Mouse (Mus musculus): Measurements from ENCODE around the gene Dscam. TPM values are rescaled to one million over a fixed set of nuclear protein-coding genes. Genes with fewer than 3 reads are reported as not detected.

Gene Dscam
- polyA plus RNA-seq, 1 experiment = 0.13 TPM

DNA sequence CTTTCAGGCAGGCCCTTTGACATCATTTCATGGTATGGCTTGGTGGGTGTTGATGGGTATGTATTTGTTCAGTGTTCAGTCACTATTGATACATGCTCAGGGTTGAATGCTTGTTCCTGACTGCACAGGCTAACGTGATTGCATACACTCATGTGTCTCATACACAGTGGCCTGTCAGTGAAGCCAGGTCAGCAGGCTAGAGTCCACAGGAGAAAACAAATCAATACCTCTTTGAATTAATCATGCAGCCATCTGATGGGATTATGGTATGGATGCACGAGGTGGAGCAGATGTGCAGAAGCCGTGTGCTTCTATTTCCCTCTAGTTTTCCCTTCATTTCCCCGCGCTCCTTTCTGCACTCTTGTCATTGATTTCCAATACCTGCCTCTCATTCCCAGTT, 143.7 kb downstream of the Dscam start:
- H3K36me3 ChIP-seq (ENCODE audit: control insufficient read depth, insufficient read depth, low read length, poor library complexity, severe bottlenecking) = no peaks in the 10 kb centered on the region
- H3K4me1 ChIP-seq (ENCODE audit: control insufficient read depth, insufficient read depth, low read length) = no peaks in the 10 kb centered on the region
- no peak overlapping the region for H3K4me3 ChIP-seq (ENCODE audit: low read depth, low read length)
- H3K9me3 ChIP-seq (replicated peaks; ENCODE audit: control insufficient read depth, insufficient read depth, low read length, poor library complexity, severe bottlenecking) = no peaks in the 10 kb centered on the region
- no peak overlapping the region for H3K27ac ChIP-seq (ENCODE audit: insufficient read depth, low read length)
- TF ChIP-seq CTCF (IDR thresholded peaks at IDR 0.05; ENCODE audit: low read depth, low read length) = no peak
- TF ChIP-seq POLR2A (IDR thresholded peaks at IDR 0.05; ENCODE audit: insufficient read depth, low read length) = no peak
- no peak for TF ChIP-seq EP300 (IDR thresholded peaks at IDR 0.05; ENCODE audit: insufficient read depth, low read depth, low read length)
- H3K27me3 ChIP-seq (ENCODE audit: control insufficient read depth, insufficient read depth, low read length, poor library complexity, severe bottlenecking) = no peaks in the 10 kb centered on the region
- H3K9ac ChIP-seq (ENCODE audit: low read depth, poor library complexity, severe bottlenecking) = no peak overlapping the region

DNA sequence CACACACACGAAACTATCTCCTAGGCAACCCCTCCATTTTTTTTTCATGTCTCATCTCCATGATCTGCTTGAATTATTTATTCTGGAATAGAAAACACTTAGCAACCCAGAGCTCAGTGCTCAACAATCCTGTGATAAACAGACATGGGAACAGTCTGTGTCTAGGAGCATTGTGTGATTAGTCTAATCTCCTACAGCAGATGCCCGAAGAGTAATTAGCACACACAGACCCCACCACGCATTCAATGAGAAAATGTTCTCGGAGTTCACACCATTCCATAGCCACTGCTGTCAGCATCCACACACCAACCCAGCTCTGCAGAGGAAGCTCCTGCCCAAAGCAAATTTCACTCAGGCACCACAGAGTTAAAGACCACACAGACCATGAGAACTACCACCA, 146.1 kb downstream of the Dscam start:
- H3K27me3 ChIP-seq (ENCODE audit: control insufficient read depth, insufficient read depth, low read length, poor library complexity, severe bottlenecking) = no peaks in the 10 kb centered on the region
- H3K9ac ChIP-seq (ENCODE audit: low read depth, poor library complexity, severe bottlenecking) = no peak overlapping the region
- H3K27ac ChIP-seq (ENCODE audit: insufficient read depth, low read length) = no peak overlapping the region
- H3K36me3 ChIP-seq (ENCODE audit: control insufficient read depth, insufficient read depth, low read length, poor library complexity, severe bottlenecking) = no peaks in the 10 kb centered on the region
- no peaks in the 10 kb centered on the region for H3K9me3 ChIP-seq (replicated peaks; ENCODE audit: control insufficient read depth, insufficient read depth, low read length, poor library complexity, severe bottlenecking)
- H3K4me3 ChIP-seq (ENCODE audit: low read depth, low read length) = no peak overlapping the region
- TF ChIP-seq EP300 (IDR thresholded peaks at IDR 0.05; ENCODE audit: insufficient read depth, low read depth, low read length) = no peak
- TF ChIP-seq POLR2A (IDR thresholded peaks at IDR 0.05; ENCODE audit: insufficient read depth, low read length) = no peak
- TF ChIP-seq CTCF (IDR thresholded peaks at IDR 0.05; ENCODE audit: low read depth, low read length) = no peak
- H3K4me1 ChIP-seq (ENCODE audit: control insufficient read depth, insufficient read depth, low read length) = no peaks in the 10 kb centered on the region

DNA sequence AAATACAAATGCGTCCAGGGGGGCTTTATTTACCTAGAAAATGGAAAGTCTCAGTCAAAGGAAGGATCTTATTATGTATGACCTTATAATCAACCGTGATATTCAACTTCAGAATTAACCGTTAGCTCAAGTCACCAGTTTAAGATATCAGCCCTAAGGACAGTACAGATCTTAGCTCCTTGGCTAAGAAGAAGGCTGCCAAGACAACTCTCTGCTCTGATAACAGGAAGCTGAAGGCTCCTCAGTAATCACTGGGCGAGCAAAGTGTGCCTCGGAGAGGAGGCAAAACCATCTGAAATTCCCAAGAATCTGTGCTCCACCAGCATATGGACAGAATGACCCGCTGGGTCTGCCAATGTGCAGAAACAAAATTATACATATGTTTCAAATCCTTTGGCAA, 149.1 kb downstream of the Dscam start:
- no peak overlapping the region for H3K4me3 ChIP-seq (ENCODE audit: low read depth, low read length)
- TF ChIP-seq CTCF (IDR thresholded peaks at IDR 0.05; ENCODE audit: low read depth, low read length) (no peak), EP300 (IDR thresholded peaks at IDR 0.05; ENCODE audit: insufficient read depth, low read depth, low read length) (no peak), POLR2A (IDR thresholded peaks at IDR 0.05; ENCODE audit: insufficient read depth, low read length) (no peak)
- H3K36me3 ChIP-seq (ENCODE audit: control insufficient read depth, insufficient read depth, low read length, poor library complexity, severe bottlenecking) = no peaks in the 10 kb centered on the region
- no peaks in the 10 kb centered on the region for H3K4me1 ChIP-seq (ENCODE audit: control insufficient read depth, insufficient read depth, low read length)
- H3K27ac ChIP-seq (ENCODE audit: insufficient read depth, low read length) = no peak overlapping the region
- no peak overlapping the region for H3K9ac ChIP-seq (ENCODE audit: low read depth, poor library complexity, severe bottlenecking)
- no peaks in the 10 kb centered on the region for H3K9me3 ChIP-seq (replicated peaks; ENCODE audit: control insufficient read depth, insufficient read depth, low read length, poor library complexity, severe bottlenecking)
- H3K27me3 ChIP-seq (ENCODE audit: control insufficient read depth, insufficient read depth, low read length, poor library complexity, severe bottlenecking) = no peaks in the 10 kb centered on the region

DNA sequence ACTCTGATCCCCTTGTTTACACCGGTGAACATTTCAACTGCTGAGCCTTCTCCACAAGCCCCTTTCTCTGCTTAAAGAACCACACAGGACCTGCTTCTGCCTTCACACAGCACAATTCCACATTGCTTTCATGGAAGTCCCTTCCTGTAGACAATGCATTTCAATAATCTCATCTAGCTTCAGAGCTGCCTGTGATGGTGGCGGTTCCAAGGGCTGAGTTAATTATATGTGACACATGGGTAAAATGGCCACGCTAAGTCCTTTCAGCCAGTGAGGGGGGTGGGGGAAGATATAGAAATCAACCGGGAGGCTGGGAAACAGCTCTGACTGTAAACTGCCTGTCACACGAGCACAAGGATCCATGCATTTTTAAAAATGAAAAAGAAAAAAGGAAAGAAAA, 152.2 kb downstream of the Dscam start:
- Histone ChIP-seq H3K27ac (ENCODE audit: insufficient read depth, low read length) (no peak overlapping the region), H3K4me3 (ENCODE audit: low read depth, low read length) (no peak overlapping the region), H3K27me3 (ENCODE audit: control insufficient read depth, insufficient read depth, low read length, poor library complexity, severe bottlenecking) (no peaks in the 10 kb centered on the region), H3K4me1 (ENCODE audit: control insufficient read depth, insufficient read depth, low read length) (no peaks in the 10 kb centered on the region), H3K9me3 (replicated peaks; ENCODE audit: control insufficient read depth, insufficient read depth, low read length, poor library complexity, severe bottlenecking) (no peaks in the 10 kb centered on the region), H3K9ac (ENCODE audit: low read depth, poor library complexity, severe bottlenecking) (no peak overlapping the region), H3K36me3 (ENCODE audit: control insufficient read depth, insufficient read depth, low read length, poor library complexity, severe bottlenecking) (no peaks in the 10 kb centered on the region)
- TF ChIP-seq EP300 (IDR thresholded peaks at IDR 0.05; ENCODE audit: insufficient read depth, low read depth, low read length) (no peak), CTCF (IDR thresholded peaks at IDR 0.05; ENCODE audit: low read depth, low read length) (no peak), POLR2A (IDR thresholded peaks at IDR 0.05; ENCODE audit: insufficient read depth, low read length) (no peak)

DNA sequence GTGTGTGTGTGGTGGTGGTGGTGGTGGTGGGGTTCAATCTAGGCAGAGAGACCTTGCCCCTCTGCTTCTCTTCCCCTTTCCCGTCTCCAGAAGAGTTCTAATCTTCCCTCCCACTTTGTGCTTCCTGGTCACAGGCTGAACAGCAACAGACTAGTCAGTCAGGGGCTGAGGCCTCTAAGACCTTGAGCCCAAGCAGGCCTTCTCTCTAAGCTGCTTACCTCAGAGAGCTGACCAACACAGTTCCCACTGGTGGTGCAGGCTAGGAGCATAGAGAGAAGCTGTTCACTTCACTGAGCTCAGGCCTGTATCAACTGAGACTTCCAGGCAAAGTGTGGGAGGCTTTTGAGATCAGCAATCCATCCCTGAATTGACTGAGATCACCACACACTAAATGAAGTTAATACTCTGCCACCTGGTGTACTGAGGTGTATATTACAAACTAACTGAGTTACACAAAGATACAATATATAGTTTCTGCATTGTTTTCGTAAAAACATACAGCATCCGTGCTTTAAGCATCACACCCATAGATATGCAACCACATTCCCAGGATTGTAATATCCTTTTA, 153.3 kb downstream of the Dscam start:
- TF ChIP-seq EP300 (IDR thresholded peaks at IDR 0.05; ENCODE audit: insufficient read depth, low read depth, low read length) (no peak), POLR2A (IDR thresholded peaks at IDR 0.05; ENCODE audit: insufficient read depth, low read length) (no peak), CTCF (IDR thresholded peaks at IDR 0.05; ENCODE audit: low read depth, low read length) (no peak)
- no peak overlapping the region for H3K4me3 ChIP-seq (ENCODE audit: low read depth, low read length)
- H3K9me3 ChIP-seq (replicated peaks; ENCODE audit: control insufficient read depth, insufficient read depth, low read length, poor library complexity, severe bottlenecking) = no peaks in the 10 kb centered on the region
- H3K9ac ChIP-seq (ENCODE audit: low read depth, poor library complexity, severe bottlenecking) = no peak overlapping the region
- H3K36me3 ChIP-seq (ENCODE audit: control insufficient read depth, insufficient read depth, low read length, poor library complexity, severe bottlenecking) = no peaks in the 10 kb centered on the region
- no peaks in the 10 kb centered on the region for H3K27me3 ChIP-seq (ENCODE audit: control insufficient read depth, insufficient read depth, low read length, poor library complexity, severe bottlenecking)
- H3K27ac ChIP-seq (ENCODE audit: insufficient read depth, low read length) = no peak overlapping the region
- H3K4me1 ChIP-seq (ENCODE audit: control insufficient read depth, insufficient read depth, low read length) = no peaks in the 10 kb centered on the region

DNA sequence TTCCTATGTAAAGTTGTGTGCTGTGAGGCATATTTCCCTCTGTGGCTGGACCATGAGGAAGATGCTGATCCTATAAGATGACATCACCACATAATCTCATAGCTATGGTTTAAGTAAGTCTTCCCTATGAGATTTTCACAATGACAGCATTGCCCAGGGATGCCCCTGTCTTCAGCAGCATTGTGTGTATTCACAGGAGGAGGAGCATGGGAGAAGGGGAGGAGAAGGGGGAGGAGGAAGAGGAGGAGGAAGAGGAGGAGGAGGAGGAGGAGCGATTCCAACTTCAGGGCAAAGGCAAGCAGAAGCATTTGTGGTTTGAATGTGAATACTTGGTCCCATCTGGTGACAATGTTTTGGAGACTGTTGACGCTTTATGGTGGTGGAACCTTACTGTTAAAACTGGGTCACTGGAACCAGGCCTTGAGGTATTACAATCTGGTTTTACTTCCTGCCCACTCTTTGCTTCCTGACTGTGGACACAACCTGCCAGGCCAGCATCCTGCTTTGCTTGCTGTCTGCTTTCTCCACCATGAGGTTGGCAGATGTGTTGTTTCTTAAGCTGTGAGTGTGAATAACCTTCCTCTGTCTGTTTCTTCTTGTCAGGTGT, 154.2 kb downstream of the Dscam start:
- TF ChIP-seq EP300 (IDR thresholded peaks at IDR 0.05; ENCODE audit: insufficient read depth, low read depth, low read length) (no peak), POLR2A (IDR thresholded peaks at IDR 0.05; ENCODE audit: insufficient read depth, low read length) (no peak), CTCF (IDR thresholded peaks at IDR 0.05; ENCODE audit: low read depth, low read length) (no peak)
- Histone ChIP-seq H3K9me3 (replicated peaks; ENCODE audit: control insufficient read depth, insufficient read depth, low read length, poor library complexity, severe bottlenecking) (no peaks in the 10 kb centered on the region), H3K4me1 (ENCODE audit: control insufficient read depth, insufficient read depth, low read length) (no peaks in the 10 kb centered on the region), H3K27ac (ENCODE audit: insufficient read depth, low read length) (no peak overlapping the region), H3K4me3 (ENCODE audit: low read depth, low read length) (no peak overlapping the region), H3K36me3 (ENCODE audit: control insufficient read depth, insufficient read depth, low read length, poor library complexity, severe bottlenecking) (no peaks in the 10 kb centered on the region), H3K9ac (ENCODE audit: low read depth, poor library complexity, severe bottlenecking) (no peak overlapping the region), H3K27me3 (ENCODE audit: control insufficient read depth, insufficient read depth, low read length, poor library complexity, severe bottlenecking) (no peaks in the 10 kb centered on the region)
